30 mouse cellular contexts compared by ENCODE assay signal in genomic region chr19:40881700-40882099, GRCm38 (mm10).
"Had no signal": no experiment of that assay in that cellular context is flagged by ENCODE, and none has a peak within 500 bp of the region (broad histone marks: within the 10 kb centered on the region; RNA-seq: fewer than 3 reads in every experiment).

No protein-coding gene starts in this region.

- H3K36me3 ChIP-seq: limb, embryonic 10.5 days; limb, embryonic 12.5 days; limb, embryonic 13.5 days; limb, embryonic 15.5 days; liver, embryonic 12.5 days; liver, embryonic 13.5 days; liver, embryonic 15.5 days; lung, embryonic 15.5 days; midbrain, embryonic 10.5 days; midbrain, embryonic 12.5 days; midbrain, embryonic 13.5 days; midbrain, embryonic 15.5 days had no signal

- H3K9ac ChIP-seq: limb, embryonic 12.5 days; limb, embryonic 13.5 days; limb, embryonic 15.5 days; liver, embryonic 12.5 days; liver, embryonic 13.5 days; liver, embryonic 14.5 days; liver, embryonic 15.5 days; liver, postnatal 0 days; lung, embryonic 14.5 days; lung, embryonic 15.5 days; midbrain, embryonic 12.5 days; midbrain, embryonic 13.5 days; midbrain, embryonic 15.5 days had no signal

- H3K4me3 ChIP-seq: left cerebral cortex, adult 2 months; limb, embryonic 10.5 days; limb, embryonic 12.5 days; limb, embryonic 13.5 days; limb, embryonic 15.5 days; liver, embryonic 12.5 days; liver, embryonic 13.5 days; liver, embryonic 15.5 days; lung, embryonic 15.5 days; megakaryocyte, embryonic 14.5 days; midbrain, embryonic 10.5 days; midbrain, embryonic 12.5 days; midbrain, embryonic 13.5 days; midbrain, embryonic 15.5 days; myocyte had no signal

- H3K4me1 ChIP-seq: limb, embryonic 10.5 days; limb, embryonic 12.5 days; limb, embryonic 13.5 days; limb, embryonic 15.5 days; liver, embryonic 12.5 days; liver, embryonic 13.5 days; liver, embryonic 15.5 days; lung, embryonic 15.5 days; megakaryocyte, embryonic 14.5 days; midbrain, embryonic 10.5 days; midbrain, embryonic 12.5 days; midbrain, embryonic 13.5 days; midbrain, embryonic 15.5 days had no signal

- ATAC-seq: liver, embryonic 12.5 days; liver, postnatal 0 days; midbrain, embryonic 13.5 days; midbrain, embryonic 15.5 days; midbrain, embryonic 16.5 days had no signal

- H3K27ac ChIP-seq: left cerebral cortex, adult 2 months; limb, embryonic 10.5 days; limb, embryonic 12.5 days; limb, embryonic 13.5 days; limb, embryonic 15.5 days; liver, embryonic 12.5 days; liver, embryonic 13.5 days; liver, embryonic 14.5 days; liver, embryonic 15.5 days; lung, embryonic 15.5 days; macrophage; midbrain, embryonic 10.5 days; midbrain, embryonic 12.5 days; midbrain, embryonic 13.5 days; midbrain, embryonic 15.5 days had no signal

- H3K9me3 ChIP-seq: limb, embryonic 10.5 days; limb, embryonic 12.5 days; limb, embryonic 13.5 days; limb, embryonic 15.5 days; liver, embryonic 12.5 days; liver, embryonic 13.5 days; liver, embryonic 15.5 days; lung, embryonic 15.5 days; megakaryocyte, embryonic 14.5 days; midbrain, embryonic 10.5 days; midbrain, embryonic 12.5 days; midbrain, embryonic 13.5 days; midbrain, embryonic 15.5 days had no signal

- H3K4me2 ChIP-seq: limb, embryonic 12.5 days; limb, embryonic 13.5 days; limb, embryonic 15.5 days; liver, embryonic 11.5 days; liver, embryonic 12.5 days; liver, embryonic 13.5 days; liver, embryonic 15.5 days; lung, embryonic 14.5 days; lung, embryonic 15.5 days; midbrain, embryonic 11.5 days; midbrain, embryonic 12.5 days; midbrain, embryonic 13.5 days; midbrain, embryonic 15.5 days had no signal

- DNase-seq: left cerebral cortex, postnatal 4 days; liver; liver, embryonic 13.5 days; liver, postnatal 0 days; lung, adult 18-20 months; lung, adult 2 months; lung, embryonic 14.5 days; lung, postnatal 14 days; lung, postnatal 36 days; lung, postnatal 4 days; midbrain, embryonic 14.5 days had no signal
